Mouse (Mus musculus) left cerebral cortex, adult 2 months (tissue): ENCODE measurements at regions not wholly inside any gene's neighbourhood (a gene's known extent, or its start where the extent isn't known, plus 50 kb on each side); places are given as distances from the start of the nearest gene placed in this dataset.
A peak's percentile ranks its signal among the peaks of the same experiment; 100 is the strongest.

Experiments
- DNase-seq, 2 experiments: peaks; one replicate each; pipeline ENCODE4 v3.0.0; 2021 to 2022; ENCODE audit warnings: low spot score in 2 of 2, mixed read lengths in 1 of 2; ENCODE audit errors: extremely low spot score in 1 of 2
- H3K27ac ChIP-seq: fragments of 200-600 bp; 2 replicates; pipeline ENCODE4 v1.8.1; 2022
- H3K4me3 ChIP-seq: fragments of 200-600 bp; 2 replicates; pipeline ENCODE4 v1.8.1; 2022
- CTCF ChIP-seq: fragments of 200-600 bp; IDR thresholded peaks from 2 replicates; pipeline ENCODE4 v1.8.1; 2022; ENCODE audit warnings: antibody characterized with exemption, mild to moderate bottlenecking, moderate library complexity
- intact Hi-C: fragments of 180-260 bp; cut with DNase I; formaldehyde crosslinking; loops from one replicate; pipeline ENCODE4 v1.15.1; 2025

- DNase-seq, result no peak
- no peak for TF ChIP-seq CTCF
- H3K27ac ChIP-seq, result no peak overlapping the region
- intact Hi-C loops, result no loop called here
- H3K4me3 ChIP-seq, result no peak overlapping the region
Measured at GRCm38 (mm10) chr14:24904712-24905111, 417.8 kb downstream of the Rps24 start.

DNA sequence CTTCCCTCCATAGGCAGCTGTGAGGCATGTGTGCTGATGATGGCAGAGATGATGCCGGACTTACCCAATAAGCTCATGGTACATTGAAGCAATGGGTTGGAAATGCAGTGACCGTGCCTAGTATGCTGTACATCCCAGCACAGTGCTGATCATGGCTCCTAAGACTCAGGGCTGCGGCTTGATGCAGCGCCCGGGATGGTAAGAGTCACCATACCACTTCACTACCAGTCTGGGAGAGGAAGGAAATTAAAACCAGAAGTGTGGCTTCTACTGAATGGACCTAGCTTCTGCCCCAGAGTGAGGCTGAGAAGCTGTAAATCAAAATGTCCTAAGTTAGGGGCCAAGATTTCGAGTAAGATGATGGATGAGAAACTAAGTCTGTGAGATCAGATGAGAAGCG is 420.0 kb downstream of the Rps24 start:
- no peak for DNase-seq
- no peak overlapping the region for H3K27ac ChIP-seq
- H3K4me3 ChIP-seq, result no peak overlapping the region
- intact Hi-C loops, result no loop called here
- no peak for TF ChIP-seq CTCF

- no peak for TF ChIP-seq CTCF
- no peak overlapping the region for H3K27ac ChIP-seq
- DNase-seq, result no peak
- intact Hi-C loops, result no loop called here
- no peak overlapping the region for H3K4me3 ChIP-seq
Measured at GRCm38 (mm10) chr14:24908377-24908776, 421.5 kb downstream of the Rps24 start.

- TF ChIP-seq CTCF, result no peak
- peak; percentile 59 to 67 for DNase-seq
- H3K27ac ChIP-seq, result peak overlapping the region; percentile 48
- H3K4me3 ChIP-seq, result no peak overlapping the region
- intact Hi-C loops, result no loop called here
Measured at GRCm38 (mm10) chr14:24911621-24912020, 424.7 kb downstream of the Rps24 start.

- Histone ChIP-seq H3K4me3 (no peak overlapping the region), H3K27ac (no peak overlapping the region)
- no peak for DNase-seq
- no peak for TF ChIP-seq CTCF
- intact Hi-C loops, result no loop called here
Measured at GRCm38 (mm10) chr14:24919056-24919455, 432.1 kb downstream of the Rps24 start.

DNA sequence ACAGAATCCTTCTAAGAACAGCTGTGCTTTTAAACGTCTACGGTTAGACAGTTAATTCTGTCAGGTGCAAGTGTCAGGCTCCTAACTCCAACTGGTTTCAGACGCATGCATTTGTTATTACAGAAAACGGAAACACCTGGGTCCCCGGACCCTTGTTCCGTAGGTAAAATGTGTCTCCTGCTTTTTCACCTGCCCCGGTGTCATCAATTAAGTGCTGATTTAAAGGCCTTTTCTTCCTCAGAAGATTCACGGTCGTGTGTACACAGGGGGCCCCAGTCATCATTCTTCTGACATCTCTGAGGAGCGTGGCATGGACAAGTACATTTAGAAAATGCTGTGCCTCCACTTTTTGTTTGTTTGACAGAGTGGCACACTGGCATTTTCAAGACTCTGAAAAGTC is 435.1 kb downstream of the Rps24 start:
- no peak for DNase-seq
- H3K4me3 ChIP-seq, result no peak overlapping the region
- TF ChIP-seq CTCF, result no peak
- intact Hi-C loops, result no loop called here
- no peak overlapping the region for H3K27ac ChIP-seq

GRCm38 (mm10) chr14:24924561-24924960 is 437.6 kb downstream of the Rps24 start:
- no peak overlapping the region for H3K27ac ChIP-seq
- no peak overlapping the region for H3K4me3 ChIP-seq
- intact Hi-C loops, result no loop called here
- DNase-seq, result no peak
- no peak for TF ChIP-seq CTCF

DNA sequence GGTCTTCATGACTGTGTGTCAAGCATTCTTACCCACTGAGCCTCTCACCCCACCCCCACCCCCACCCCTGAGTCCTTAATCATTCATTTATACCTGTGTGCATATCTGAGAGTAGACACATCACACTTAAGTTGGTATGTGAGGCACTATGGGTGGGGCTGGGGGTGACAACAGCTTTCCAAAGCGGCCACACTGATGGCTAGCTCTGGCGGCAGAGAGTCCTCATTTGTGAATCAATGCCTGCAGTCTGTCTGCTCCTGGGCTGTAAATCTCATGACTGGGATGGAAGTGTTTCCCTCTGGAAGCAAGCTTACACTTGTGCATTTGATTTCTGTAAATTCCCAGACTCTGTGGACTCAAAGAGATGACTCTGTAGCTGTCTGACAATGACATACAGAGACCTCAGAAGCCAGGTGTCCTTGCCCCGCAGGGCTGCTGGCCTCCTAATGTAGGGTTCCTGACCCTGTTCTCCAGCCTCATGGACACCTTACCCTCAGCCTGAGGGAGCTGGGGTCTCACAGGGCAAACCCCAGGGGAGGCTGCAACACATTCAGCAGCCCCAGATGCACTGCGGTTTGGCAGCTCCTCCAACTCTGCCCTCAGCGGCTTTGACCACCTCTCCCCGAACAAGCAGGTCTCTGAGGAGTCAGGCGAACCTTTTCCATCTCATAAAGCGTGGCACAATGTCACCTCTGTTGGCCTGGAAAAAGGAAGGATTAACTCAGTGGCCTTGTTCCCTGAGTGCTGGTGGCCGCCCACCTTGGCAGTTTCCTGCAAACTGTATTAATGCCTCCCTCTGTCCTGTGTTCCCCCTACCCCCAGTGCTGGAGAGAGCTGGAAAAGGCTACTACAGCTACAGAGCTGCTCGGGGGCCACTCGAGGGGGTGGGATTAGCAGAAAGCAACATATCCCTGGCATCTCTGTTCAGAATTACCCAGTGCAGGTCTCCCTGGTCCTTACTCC is 439.4 kb downstream of the Rps24 start:
- no peak for DNase-seq
- TF ChIP-seq CTCF, result no peak
- intact Hi-C loops, result no loop called here

DNA sequence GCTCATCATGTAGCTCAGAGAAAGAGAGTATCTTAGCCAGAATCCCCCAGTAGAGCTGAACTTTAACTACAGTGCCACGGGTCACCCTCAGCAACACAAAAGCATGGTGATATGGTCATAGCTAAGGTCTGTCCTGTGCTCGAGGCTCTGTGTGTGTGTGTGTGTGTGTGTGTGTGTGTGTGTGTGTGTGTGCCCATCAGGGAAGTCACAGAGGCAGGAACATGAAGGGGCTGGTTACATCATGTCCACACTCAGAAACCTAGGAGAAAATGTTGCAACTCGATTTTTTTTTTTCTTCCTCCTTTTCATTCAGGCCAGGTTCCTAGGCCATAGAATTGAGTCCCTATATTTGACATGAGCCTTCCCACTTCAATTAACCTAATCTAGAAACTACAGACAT is 441.8 kb downstream of the Rps24 start:
- no peak for DNase-seq
- intact Hi-C loops, result no loop called here
- Histone ChIP-seq H3K4me3 (no peak overlapping the region), H3K27ac (no peak overlapping the region)
- TF ChIP-seq CTCF, result no peak

More for the DNA sequence above, 439.4 kb downstream of the Rps24 start:
- no peak overlapping the region for H3K27ac ChIP-seq
- no peak overlapping the region for H3K4me3 ChIP-seq

- no peak overlapping the region for H3K27ac ChIP-seq
- intact Hi-C loops, result no loop called here
- no peak for DNase-seq
- H3K4me3 ChIP-seq, result no peak overlapping the region
- no peak for TF ChIP-seq CTCF
Measured at GRCm38 (mm10) chr14:24930251-24930650, 443.3 kb downstream of the Rps24 start.

DNA sequence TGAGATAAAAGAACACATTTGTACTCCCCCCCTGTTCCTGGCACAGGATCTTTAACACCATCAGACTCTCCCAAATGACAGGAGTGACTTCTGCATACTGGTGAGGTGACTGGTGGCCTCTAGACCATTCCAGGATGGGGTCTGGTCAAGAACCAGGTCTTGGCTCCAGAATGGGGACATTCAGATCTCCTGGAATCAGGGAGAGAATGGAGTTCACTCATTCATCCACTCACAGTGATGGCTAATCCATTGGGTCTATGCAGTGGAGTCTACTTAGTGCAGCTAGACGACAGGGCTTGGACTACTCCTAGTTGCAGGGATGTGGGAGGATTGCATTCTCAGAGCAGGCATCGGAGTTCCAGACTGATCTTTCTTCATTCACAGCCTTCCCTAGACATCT is 451.0 kb downstream of the Rps24 start:
- no peak for TF ChIP-seq CTCF
- H3K27ac ChIP-seq, result no peak overlapping the region
- H3K4me3 ChIP-seq, result no peak overlapping the region
- intact Hi-C loops, result no loop called here
- DNase-seq, result no peak

DNA sequence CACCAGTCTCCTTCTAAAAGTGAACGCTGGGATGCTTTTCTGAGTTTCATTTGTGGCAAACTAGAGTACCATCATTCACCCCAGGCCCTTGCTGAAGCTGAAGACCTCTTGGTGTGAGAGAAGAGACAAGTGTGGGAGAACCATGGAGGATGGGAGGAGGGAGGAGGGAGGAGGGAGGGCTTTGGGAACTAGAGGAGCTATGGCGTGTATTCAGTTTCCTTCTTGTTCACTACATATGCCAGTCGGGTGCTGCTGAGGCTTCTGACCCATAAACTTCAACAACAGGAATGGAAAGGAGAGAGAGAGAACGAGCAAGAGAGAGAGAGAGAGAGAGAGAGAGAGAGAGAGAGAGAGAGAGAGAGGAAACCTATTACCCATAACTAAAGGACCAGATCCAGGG is 452.1 kb downstream of the Rps24 start:
- no peak for TF ChIP-seq CTCF
- Histone ChIP-seq H3K4me3 (no peak overlapping the region), H3K27ac (no peak overlapping the region)
- intact Hi-C loops, result no loop called here
- no peak for DNase-seq
